Mouse (Mus musculus) testis, adult 2 months (tissue): ENCODE measurements around the gene Pak6.

Experiments
- CTCF ChIP-seq: fragments of 200-500 bp; IDR thresholded peaks from 2 replicates; pipeline ENCODE4 v1.5.1; 2012; ENCODE audit warnings: low read depth, mild to moderate bottlenecking, inconsistent platforms, low read length, moderate library complexity; ENCODE audit not compliant: control insufficient read depth, insufficient read depth, insufficient replicate concordance
- POLR2A ChIP-seq: fragments of 200-500 bp; IDR thresholded peaks from 2 replicates; pipeline ENCODE4 v1.6.1; 2012; ENCODE audit warnings: low read depth, mild to moderate bottlenecking, inconsistent platforms, low read length, moderate library complexity; ENCODE audit not compliant: control insufficient read depth

GRCm38 (mm10) chr2:118686693-118687092 is 23.6 kb downstream of the Pak6 start:
- TF ChIP-seq CTCF (no peak), POLR2A (no peak)
